8 mouse cellular contexts compared by ENCODE assay signal in genomic region chr17:46888511-46889212, GRCm38 (mm10). TPM values are rescaled to one million over a fixed set of nuclear protein-coding genes. Genes with fewer than 3 reads are reported as not detected.
A peak's percentile ranks its signal among the peaks of the same experiment; 100 is the strongest.
DNase-seq lines count a peak whose midpoint lies in the region; ATAC-seq lines count a peak whose summit lies in the region.

No protein-coding gene starts in this region.

- H3K36me3 ChIP-seq in erythroblast, embryonic 14.5 days (ENCODE audit: control insufficient read depth), result peaks cover 12% of the 10 kb centered on the region
- H3K36me3 ChIP-seq in embryonic facial prominence, embryonic 12.5 days, result peaks cover 5% of the 10 kb centered on the region; the same call in 1 of the 2 replicates
- no peaks in the 10 kb centered on the region for H3K36me3 ChIP-seq in hindbrain, embryonic 11.5 days (ENCODE audit: control insufficient read depth, insufficient read depth, low read length)
- no peaks in the 10 kb centered on the region for H3K36me3 ChIP-seq in stomach, embryonic 15.5 days

- peak overlapping the region; percentile 81 for H3K4me2 ChIP-seq in embryonic facial prominence, embryonic 12.5 days (replicated peaks)
- H3K4me2 ChIP-seq in hindbrain, embryonic 11.5 days (replicated peaks; ENCODE audit: low read depth, low read length), result peak overlapping the region; percentile 95
- peak overlapping the region; percentile 92 for H3K4me2 ChIP-seq in stomach, embryonic 15.5 days

- H3K27me3 ChIP-seq in erythroblast, embryonic 14.5 days (ENCODE audit: control insufficient read depth), result no peaks in the 10 kb centered on the region
- H3K27me3 ChIP-seq in embryonic facial prominence, embryonic 12.5 days, result no peaks in the 10 kb centered on the region
- no peaks in the 10 kb centered on the region for H3K27me3 ChIP-seq in hindbrain, embryonic 11.5 days (ENCODE audit: control insufficient read depth, insufficient read depth, low read length)
- no peaks in the 10 kb centered on the region for H3K27me3 ChIP-seq in stomach, embryonic 15.5 days (replicated peaks)

- H3K4me3 ChIP-seq in erythroblast, embryonic 14.5 days (replicated peaks), result peak overlapping the region; percentile 73
- peak overlapping the region; percentile 73 for H3K4me3 ChIP-seq in embryonic facial prominence, embryonic 12.5 days
- H3K4me3 ChIP-seq in hindbrain, embryonic 11.5 days (ENCODE audit: low read depth, low read length), result peak overlapping the region; percentile 76; the same call in 1 of the 2 replicates
- peak overlapping the region; percentile 66 for H3K4me3 ChIP-seq in stomach, embryonic 15.5 days (replicated peaks)

- H3K9me3 ChIP-seq in erythroblast, embryonic 14.5 days (ENCODE audit: control insufficient read depth, low read length), result no peaks in the 10 kb centered on the region
- no peaks in the 10 kb centered on the region for H3K9me3 ChIP-seq in embryonic facial prominence, embryonic 12.5 days
- no peaks in the 10 kb centered on the region for H3K9me3 ChIP-seq in hindbrain, embryonic 11.5 days (ENCODE audit: control insufficient read depth, low read length)
- H3K9me3 ChIP-seq in stomach, embryonic 15.5 days, result no peaks in the 10 kb centered on the region

- peak; percentile 48 for DNase-seq in hindbrain, embryonic 11.5 days (ENCODE audit: low spot score)
- DNase-seq in left cerebral cortex, adult 18-20 months (ENCODE audit: low spot score in 2 of 2), result peak; percentile 50 to 58
- peak; percentile 83 for DNase-seq in lung, postnatal 36 days

- peaks cover 80% of the 10 kb centered on the region for H3K4me1 ChIP-seq in erythroblast, embryonic 14.5 days (ENCODE audit: control insufficient read depth)
- peaks cover 27% of the 10 kb centered on the region for H3K4me1 ChIP-seq in embryonic facial prominence, embryonic 12.5 days
- H3K4me1 ChIP-seq in hindbrain, embryonic 11.5 days (replicated peaks; ENCODE audit: control insufficient read depth, insufficient read depth, low read length), result peaks cover 13% of the 10 kb centered on the region
- H3K4me1 ChIP-seq in stomach, embryonic 15.5 days, result peaks cover 28% of the 10 kb centered on the region

- no peak for ATAC-seq in erythroblast, adult 5-6 weeks (replicated peaks; ENCODE audit: low FRiP score, poor library complexity, severe bottlenecking)
- ATAC-seq in activated CD4-positive, CD25-positive, alpha-beta regulatory T cell, adult 4 months, result peak; percentile 21
- ATAC-seq in embryonic facial prominence, embryonic 12.5 days (ENCODE audit: insufficient number of reproducible peaks, insufficient read depth, low FRiP score, low TSS enrichment), result no peak
- no peak for ATAC-seq in hindbrain, embryonic 11.5 days (ENCODE audit: low FRiP score)
- ATAC-seq in stomach, embryonic 15.5 days (ENCODE audit: insufficient read depth, low FRiP score, low read depth), result no peak

- H3K9ac ChIP-seq in embryonic facial prominence, embryonic 12.5 days, result peak overlapping the region; percentile 83
- peak overlapping the region; percentile 66; the same call in 1 of the 2 replicates for H3K9ac ChIP-seq in hindbrain, embryonic 11.5 days (ENCODE audit: low read depth, low read length)
- H3K9ac ChIP-seq in stomach, embryonic 15.5 days, result peak overlapping the region; percentile 71; the same call in 1 of the 2 replicates

- peak overlapping the region; percentile 99 for H3K27ac ChIP-seq in embryonic facial prominence, embryonic 12.5 days
- peak overlapping the region; percentile 92 for H3K27ac ChIP-seq in hindbrain, embryonic 11.5 days (ENCODE audit: low read depth, low read length)
- peak overlapping the region; percentile 98 for H3K27ac ChIP-seq in stomach, embryonic 15.5 days

- 31% methylated on average over 16 of the region's 16 CpGs for WGBS in embryonic facial prominence, embryonic 12.5 days
- 37% methylated on average over 16 of the region's 16 CpGs for WGBS in hindbrain, embryonic 11.5 days
- WGBS in stomach, embryonic 15.5 days, result 31% methylated on average over 16 of the region's 16 CpGs

RNA-seq across cellular contexts. Expression of gene Tbcc, which starts 1.8 kb away (rescaled TPM):
- 2.2 and 2.3 TPM in 2 replicates for polyA plus RNA-seq in erythroblast, embryonic 14.5 days (2012)
- total RNA-seq in erythroblast, adult 5-6 weeks (2015; ENCODE audit: low replicate concordance), result 2.3 and 8.1 TPM in 2 replicates
- total RNA-seq in erythroblast, adult 5-6 weeks (2017; ENCODE audit: low replicate concordance), result 1.7 and 5.4 TPM in 2 replicates
- 10 to 100 TPM; 10.4 to 12.4 TPM for polyA plus RNA-seq in activated CD4-positive, CD25-positive, alpha-beta regulatory T cell, adult 4 months (2017; shearing (Covaris generic))
- 80.2 and 83.7 TPM in 2 replicates for polyA plus RNA-seq in embryonic facial prominence, embryonic 12.5 days (2016; fragmentation: Nextera tagmentation; extraction: Ambion mirVana)
- 74.1 and 84.3 TPM in 2 replicates for polyA plus RNA-seq in hindbrain, embryonic 11.5 days (2014; fragmentation: Nextera tagmentation; extraction: Ambion mirVana)
- 10 to 100 TPM; 33.5 to 33.8 TPM for total RNA-seq in left cerebral cortex, adult 18-20 months (2021)
- 54.8 and 63.0 TPM in 2 replicates for polyA plus RNA-seq in stomach, embryonic 15.5 days (2015; fragmentation: Nextera tagmentation; extraction: Ambion mirVana)

RNA-seq across cellular contexts. Expression of gene Prph2, which starts 21.6 kb away (rescaled TPM):
- not detected in 2 replicates for polyA plus RNA-seq in erythroblast, embryonic 14.5 days (2012)
- not detected in 2 replicates for total RNA-seq in erythroblast, adult 5-6 weeks (2015; ENCODE audit: low replicate concordance)
- not detected in 2 replicates for total RNA-seq in erythroblast, adult 5-6 weeks (2017; ENCODE audit: low replicate concordance)
- not detected for polyA plus RNA-seq in activated CD4-positive, CD25-positive, alpha-beta regulatory T cell, adult 4 months (2017; shearing (Covaris generic))
- 0.09 TPM in 1 of 2 replicates, not detected in the other for polyA plus RNA-seq in embryonic facial prominence, embryonic 12.5 days (2016; fragmentation: Nextera tagmentation; extraction: Ambion mirVana)
- polyA plus RNA-seq in hindbrain, embryonic 11.5 days (2014; fragmentation: Nextera tagmentation; extraction: Ambion mirVana), result not detected in 2 replicates
- total RNA-seq in left cerebral cortex, adult 18-20 months (2021), result not detected
- polyA plus RNA-seq in stomach, embryonic 15.5 days (2015; fragmentation: Nextera tagmentation; extraction: Ambion mirVana), result not detected in 2 replicates

RNA-seq across cellular contexts. Expression of gene Bicral, which starts 30.4 kb away (rescaled TPM):
- polyA plus RNA-seq in erythroblast, embryonic 14.5 days (2012), result 0.30 and 0.33 TPM in 2 replicates
- 6.5 and 7.5 TPM in 2 replicates for total RNA-seq in erythroblast, adult 5-6 weeks (2015; ENCODE audit: low replicate concordance)
- total RNA-seq in erythroblast, adult 5-6 weeks (2017; ENCODE audit: low replicate concordance), result 3.7 and 4.0 TPM in 2 replicates
- polyA plus RNA-seq in activated CD4-positive, CD25-positive, alpha-beta regulatory T cell, adult 4 months (2017; shearing (Covaris generic)), result 1 to 10 TPM; 8.3 to 8.5 TPM
- 4.6 and 5.5 TPM in 2 replicates for polyA plus RNA-seq in embryonic facial prominence, embryonic 12.5 days (2016; fragmentation: Nextera tagmentation; extraction: Ambion mirVana)
- polyA plus RNA-seq in hindbrain, embryonic 11.5 days (2014; fragmentation: Nextera tagmentation; extraction: Ambion mirVana), result 5.5 and 7.1 TPM in 2 replicates
- total RNA-seq in left cerebral cortex, adult 18-20 months (2021), result 10 to 100 TPM; 53.2 to 58.9 TPM
- polyA plus RNA-seq in stomach, embryonic 15.5 days (2015; fragmentation: Nextera tagmentation; extraction: Ambion mirVana), result 4.6 and 5.6 TPM in 2 replicates
